8 mouse cellular contexts compared by ENCODE assay signal in the genomic region with DNA sequence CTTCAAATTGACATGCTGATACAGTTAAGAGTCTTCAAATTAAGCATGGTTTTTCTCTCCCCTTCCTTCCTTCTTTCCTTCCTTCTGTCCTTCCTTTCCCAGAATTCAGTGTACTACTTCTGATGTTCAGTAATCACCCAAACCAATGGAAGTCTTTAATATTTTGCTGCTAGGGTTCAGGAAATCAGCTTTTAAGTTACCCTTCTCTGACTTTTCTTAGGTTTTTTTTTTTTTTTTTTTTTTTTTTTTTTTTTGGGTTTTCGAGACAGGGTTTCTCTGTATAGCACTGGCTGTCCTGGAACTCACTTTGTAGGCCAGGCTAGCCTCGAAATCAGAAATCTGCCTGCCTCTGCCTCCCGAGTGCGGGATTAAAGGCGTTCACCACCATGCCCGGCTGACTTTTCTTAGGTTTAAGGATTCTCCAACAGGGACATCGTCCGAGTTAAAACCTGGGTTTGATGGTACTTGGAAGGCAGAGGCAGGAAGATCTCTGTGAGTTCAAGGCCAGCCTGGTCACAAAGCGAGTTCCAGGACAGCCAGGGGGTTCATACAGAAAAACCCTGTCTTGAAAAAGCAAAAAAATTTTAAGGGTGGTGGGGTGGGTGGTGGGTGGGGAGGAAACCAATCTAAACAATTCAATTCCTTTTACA. TPM values are rescaled to one million over a fixed set of nuclear protein-coding genes. Genes with fewer than 3 reads are reported as not detected.
DNase-seq lines count a peak whose midpoint lies in the region; ATAC-seq lines count a peak whose summit lies in the region.

No protein-coding gene starts in this region.

- H3K9me3 ChIP-seq in intestine, embryonic 14.5 days (ENCODE audit: control insufficient read depth, low read length), result no peaks in the 10 kb centered on the region; the same call in 1 of the 2 replicates
- no peaks in the 10 kb centered on the region for H3K9me3 ChIP-seq in intestine, embryonic 15.5 days
- no peaks in the 10 kb centered on the region for H3K9me3 ChIP-seq in heart, embryonic 16.5 days (replicated peaks; ENCODE audit: control insufficient read depth, low read length)
- H3K9me3 ChIP-seq in midbrain, embryonic 11.5 days (ENCODE audit: control insufficient read depth, low read length), result no peaks in the 10 kb centered on the region

- WGBS in intestine, embryonic 14.5 days, result 91% methylated on average over 8 of the region's 9 CpGs
- 92% methylated on average over 8 of the region's 9 CpGs for WGBS in intestine, embryonic 15.5 days
- 94% methylated on average over 8 of the region's 9 CpGs for WGBS in heart, embryonic 16.5 days
- WGBS in midbrain, embryonic 11.5 days, result 92% methylated on average over 9 of the region's 9 CpGs

- no peak overlapping the region for H3K27ac ChIP-seq in intestine, embryonic 14.5 days (ENCODE audit: low read depth)
- no peak overlapping the region for H3K27ac ChIP-seq in intestine, embryonic 15.5 days
- H3K27ac ChIP-seq in heart, embryonic 16.5 days (ENCODE audit: low read length), result no peak overlapping the region
- no peak overlapping the region for H3K27ac ChIP-seq in midbrain, embryonic 11.5 days (ENCODE audit: low read depth, low read length)

- H3K4me2 ChIP-seq in intestine, embryonic 14.5 days (ENCODE audit: low read length), result peak overlapping the region; percentile 44
- no peak overlapping the region; the same call in 1 of the 2 replicates for H3K4me2 ChIP-seq in intestine, embryonic 15.5 days (replicated peaks)
- H3K4me2 ChIP-seq in heart, embryonic 16.5 days (ENCODE audit: low read depth, low read length), result peak overlapping the region; percentile 47; the same call in 1 of the 2 replicates
- peak overlapping the region; percentile 25 for H3K4me2 ChIP-seq in midbrain, embryonic 11.5 days

- no peaks in the 10 kb centered on the region for H3K27me3 ChIP-seq in intestine, embryonic 14.5 days (replicated peaks; ENCODE audit: control insufficient read depth, insufficient read depth, low read length)
- H3K27me3 ChIP-seq in intestine, embryonic 15.5 days (replicated peaks), result no peaks in the 10 kb centered on the region
- H3K27me3 ChIP-seq in heart, embryonic 16.5 days (ENCODE audit: control insufficient read depth, insufficient read depth, low read length), result no peaks in the 10 kb centered on the region
- no peaks in the 10 kb centered on the region for H3K27me3 ChIP-seq in midbrain, embryonic 11.5 days (ENCODE audit: control insufficient read depth, insufficient read depth, low read length)

- H3K4me1 ChIP-seq in intestine, embryonic 14.5 days (replicated peaks; ENCODE audit: control insufficient read depth, insufficient read depth, low read length), result peaks cover 16% of the 10 kb centered on the region
- H3K4me1 ChIP-seq in intestine, embryonic 15.5 days (replicated peaks), result peaks cover 16% of the 10 kb centered on the region
- H3K4me1 ChIP-seq in heart, embryonic 16.5 days (ENCODE audit: control insufficient read depth, insufficient read depth, low read length), result peaks cover 23% of the 10 kb centered on the region
- H3K4me1 ChIP-seq in midbrain, embryonic 11.5 days (ENCODE audit: control insufficient read depth, insufficient read depth, low read length), result peaks cover 14% of the 10 kb centered on the region

- H3K36me3 ChIP-seq in intestine, embryonic 14.5 days (ENCODE audit: control insufficient read depth, insufficient read depth, low read length), result no peaks in the 10 kb centered on the region
- H3K36me3 ChIP-seq in intestine, embryonic 15.5 days, result no peaks in the 10 kb centered on the region
- no peaks in the 10 kb centered on the region for H3K36me3 ChIP-seq in heart, embryonic 16.5 days (ENCODE audit: control insufficient read depth, insufficient read depth)
- H3K36me3 ChIP-seq in midbrain, embryonic 11.5 days (ENCODE audit: control insufficient read depth, insufficient read depth, low read length), result no peaks in the 10 kb centered on the region

- H3K4me3 ChIP-seq in intestine, embryonic 14.5 days (ENCODE audit: low read depth, low read length), result peak overlapping the region; percentile 92
- no peak overlapping the region for H3K4me3 ChIP-seq in intestine, embryonic 15.5 days (replicated peaks)
- peak overlapping the region; percentile 98 for H3K4me3 ChIP-seq in heart, embryonic 16.5 days (ENCODE audit: low read length)
- 0 out of 2 replicates have a peak overlapping the region, but pooled peaks have one; percentile 96 for H3K4me3 ChIP-seq in midbrain, embryonic 11.5 days (ENCODE audit: low read depth, low read length)

- DNase-seq in intestine, embryonic 14.5 days (ENCODE audit: low spot score), result peak; percentile 57
- DNase-seq in cerebellum, adult 9-11 months, result peak; percentile 22
- no peak for DNase-seq in midbrain, embryonic 11.5 days (ENCODE audit: low spot score, missing footprints)
- DNase-seq in frontal cortex, postnatal 25 days (ENCODE audit: low spot score in 2 of 2), result no peak
- DNase-seq in retina, postnatal 1 day, result no peak
- DNase-seq in testis, postnatal 10 days (ENCODE audit: low spot score), result no peak

- no peak for ATAC-seq in intestine, embryonic 14.5 days (replicated peaks; ENCODE audit: low FRiP score, low TSS enrichment, low read depth)
- ATAC-seq in intestine, embryonic 15.5 days, result no peak
- no peak for ATAC-seq in heart, embryonic 16.5 days (replicated peaks; ENCODE audit: extremely low read depth, insufficient read depth, low FRiP score)
- no peak for ATAC-seq in midbrain, embryonic 11.5 days (ENCODE audit: low FRiP score)

- H3K9ac ChIP-seq in intestine, embryonic 14.5 days (ENCODE audit: low read length), result 0 out of 2 replicates have a peak overlapping the region, but pooled peaks have one; percentile 3
- H3K9ac ChIP-seq in intestine, embryonic 15.5 days, result no peak overlapping the region
- H3K9ac ChIP-seq in heart, embryonic 16.5 days (ENCODE audit: low read length), result peak overlapping the region; percentile 42; the same call in 1 of the 2 replicates
- H3K9ac ChIP-seq in midbrain, embryonic 11.5 days (ENCODE audit: low read length), result no peak overlapping the region

RNA-seq across cellular contexts. Expression of a gene that starts 0.9 kb away (rescaled TPM):
- 40.0 and 40.8 TPM in 2 replicates for polyA plus RNA-seq in intestine, embryonic 14.5 days (2014; fragmentation: Nextera tagmentation; extraction: Ambion mirVana)
- 22.1 and 22.6 TPM in 2 replicates for polyA plus RNA-seq in intestine, embryonic 15.5 days (2015; fragmentation: Nextera tagmentation; extraction: Ambion mirVana)
- 16.3 and 17.7 TPM in 2 replicates for polyA plus RNA-seq in heart, embryonic 16.5 days (2015; fragmentation: Nextera tagmentation; extraction: Ambion mirVana)
- polyA plus RNA-seq in midbrain, embryonic 11.5 days (2014; fragmentation: Nextera tagmentation; extraction: Ambion mirVana), result 44.4 and 46.4 TPM in 2 replicates

RNA-seq across cellular contexts. Expression of a gene that starts 24.5 kb away (rescaled TPM):
- 13.5 TPM in 2 replicates for polyA plus RNA-seq in intestine, embryonic 14.5 days (2014; fragmentation: Nextera tagmentation; extraction: Ambion mirVana)
- polyA plus RNA-seq in intestine, embryonic 15.5 days (2015; fragmentation: Nextera tagmentation; extraction: Ambion mirVana), result 8.7 and 9.3 TPM in 2 replicates
- 13.1 and 13.3 TPM in 2 replicates for polyA plus RNA-seq in heart, embryonic 16.5 days (2015; fragmentation: Nextera tagmentation; extraction: Ambion mirVana)
- polyA plus RNA-seq in midbrain, embryonic 11.5 days (2014; fragmentation: Nextera tagmentation; extraction: Ambion mirVana), result 24.3 and 24.4 TPM in 2 replicates

RNA-seq across cellular contexts. Expression of a gene that starts 24.5 kb away (rescaled TPM):
- polyA plus RNA-seq in intestine, embryonic 14.5 days (2014; fragmentation: Nextera tagmentation; extraction: Ambion mirVana), result 144 and 149 TPM in 2 replicates
- 134 and 141 TPM in 2 replicates for polyA plus RNA-seq in intestine, embryonic 15.5 days (2015; fragmentation: Nextera tagmentation; extraction: Ambion mirVana)
- 86.0 and 98.0 TPM in 2 replicates for polyA plus RNA-seq in heart, embryonic 16.5 days (2015; fragmentation: Nextera tagmentation; extraction: Ambion mirVana)
- polyA plus RNA-seq in midbrain, embryonic 11.5 days (2014; fragmentation: Nextera tagmentation; extraction: Ambion mirVana), result 160 and 164 TPM in 2 replicates

Comparison
In these comparisons a context has a peak if more than half of its experiments do, and no peak if none do; other contexts are left out.
1. H3K9ac ChIP-seq: peak in intestine, embryonic 14.5 days (single experiment) and heart, embryonic 16.5 days (single experiment); none in intestine, embryonic 15.5 days (single experiment) and midbrain, embryonic 11.5 days (single experiment).
2. DNase-seq: peak in intestine, embryonic 14.5 days (single experiment) and cerebellum, adult 9-11 months (single experiment); none in midbrain, embryonic 11.5 days (single experiment), frontal cortex, postnatal 25 days (0 of 2), retina, postnatal 1 day (single experiment) and testis, postnatal 10 days (single experiment).